Comparison of ENCODE assay signal across 12 mouse cellular contexts in genomic region chr2:135251821-135252315, GRCm38 (mm10).
DNase-seq lines count a peak whose midpoint lies in the region; ATAC-seq and TF ChIP-seq lines count a peak whose summit lies in the region.
"Had no signal": no experiment of that assay in that cellular context is flagged by ENCODE, and none has a peak within 500 bp of the region (broad histone marks: within the 10 kb centered on the region; RNA-seq: fewer than 3 reads in every experiment).

No protein-coding gene starts in this region.

- no peak overlapping the region for H3K4me3 ChIP-seq in intestine, postnatal 0 days (ENCODE audit: low read depth, low read length)
- no peak overlapping the region for H3K4me3 ChIP-seq in intestine, embryonic 16.5 days (ENCODE audit: low read length)
- H3K4me3 ChIP-seq in lung, postnatal 0 days (ENCODE audit: low read depth, low read length): no peak overlapping the region
- H3K4me3 ChIP-seq: erythroblast, embryonic 14.5 days; hindbrain, embryonic 10.5 days had no signal

- no peaks in the 10 kb centered on the region for H3K9me3 ChIP-seq in intestine, postnatal 0 days (ENCODE audit: control insufficient read depth)
- H3K9me3 ChIP-seq in intestine, embryonic 16.5 days (ENCODE audit: control insufficient read depth, low read length): no peaks in the 10 kb centered on the region
- H3K9me3 ChIP-seq in lung, postnatal 0 days (ENCODE audit: low read length): no peaks in the 10 kb centered on the region
- H3K9me3 ChIP-seq: G1E; hindbrain, embryonic 10.5 days had no signal

- H3K27me3 ChIP-seq in intestine, postnatal 0 days (replicated peaks; ENCODE audit: control insufficient read depth, insufficient read depth, low read length): no peaks in the 10 kb centered on the region
- no peaks in the 10 kb centered on the region for H3K27me3 ChIP-seq in intestine, embryonic 16.5 days (replicated peaks; ENCODE audit: control insufficient read depth, insufficient read depth, low read length)
- H3K27me3 ChIP-seq in lung, postnatal 0 days (replicated peaks; ENCODE audit: insufficient read depth, low read length): no peaks in the 10 kb centered on the region

- DNase-seq in lung, postnatal 0 days (ENCODE audit: low spot score): no peak
- DNase-seq in lung, adult 18-20 months: no peak
- DNase-seq in brain, embryonic 14.5 days (ENCODE audit: low read depth): no peak
- DNase-seq in thymus, postnatal 0 days (ENCODE audit: low spot score): no peak
- no peak for DNase-seq in right cerebral cortex, postnatal 10 days (ENCODE audit: low spot score in 2 of 2)
- DNase-seq: layer of hippocampus, postnatal 36 days had no signal

- TF ChIP-seq CTCF in intestine, postnatal 0 days (IDR thresholded peaks at IDR 0.05; ENCODE audit: low read depth): peak; percentile 74
- TF ChIP-seq CTCF in lung, postnatal 0 days (IDR thresholded peaks at IDR 0.05): peak; percentile 77
- TF ChIP-seq CTCF in brain, embryonic 14.5 days (IDR thresholded peaks at IDR 0.05; ENCODE audit: borderline replicate concordance, extremely low read depth, insufficient read depth, insufficient read length): peak; percentile 50; the same call in 1 of the 2 replicates

- no peaks in the 10 kb centered on the region for H3K36me3 ChIP-seq in intestine, postnatal 0 days (ENCODE audit: control insufficient read depth, insufficient read depth)
- H3K36me3 ChIP-seq in intestine, embryonic 16.5 days (ENCODE audit: control insufficient read depth, insufficient read depth, low read length): no peaks in the 10 kb centered on the region
- no peaks in the 10 kb centered on the region for H3K36me3 ChIP-seq in lung, postnatal 0 days (ENCODE audit: insufficient read depth, low read length)
- H3K36me3 ChIP-seq: G1E; hindbrain, embryonic 10.5 days had no signal

- no peak for TF ChIP-seq POLR2A in brain, embryonic 14.5 days (IDR thresholded peaks at IDR 0.05; ENCODE audit: borderline replicate concordance, extremely low read depth, insufficient read depth, insufficient read length, poor library complexity, severe bottlenecking)

- ATAC-seq in intestine, postnatal 0 days: no peak
- ATAC-seq in intestine, embryonic 16.5 days: no peak
- no peak for ATAC-seq in lung, postnatal 0 days
- ATAC-seq in megakaryocyte progenitor cell, adult 5-6 weeks (replicated peaks; ENCODE audit: poor library complexity): peak; percentile 44; the same call in 1 of the 2 replicates

- WGBS in intestine, postnatal 0 days: 94% methylated on average over 3 of the region's 3 CpGs
- 90% methylated on average over 3 of the region's 3 CpGs for WGBS in intestine, embryonic 16.5 days
- whole genome bisulfite sequencing in lung, postnatal 0 days: 94% methylated on average over 3 of the region's 3 CpGs

- H3K27ac ChIP-seq in intestine, postnatal 0 days (ENCODE audit: low read depth, low read length): no peak overlapping the region
- no peak overlapping the region for H3K27ac ChIP-seq in intestine, embryonic 16.5 days (ENCODE audit: low read length)
- H3K27ac ChIP-seq in lung, postnatal 0 days (ENCODE audit: low read length): no peak overlapping the region
- H3K27ac ChIP-seq: hindbrain, embryonic 10.5 days had no signal

- no peak for TF ChIP-seq EP300 in lung, postnatal 0 days (IDR thresholded peaks at IDR 0.05)

- no peak overlapping the region for H3K4me2 ChIP-seq in intestine, postnatal 0 days (replicated peaks; ENCODE audit: low read depth)
- H3K4me2 ChIP-seq in intestine, embryonic 16.5 days (ENCODE audit: low read depth, low read length): no peak overlapping the region
- H3K4me2 ChIP-seq in lung, postnatal 0 days (replicated peaks; ENCODE audit: low read depth, low read length): no peak overlapping the region

- no peak overlapping the region for H3K9ac ChIP-seq in intestine, postnatal 0 days (ENCODE audit: low read depth, low read length)
- no peak overlapping the region for H3K9ac ChIP-seq in intestine, embryonic 16.5 days (ENCODE audit: low read depth, low read length)
- H3K9ac ChIP-seq in lung, postnatal 0 days (replicated peaks; ENCODE audit: low read depth): no peak overlapping the region

- H3K4me1 ChIP-seq in intestine, postnatal 0 days (replicated peaks; ENCODE audit: control insufficient read depth, insufficient read depth, low read length): no peaks in the 10 kb centered on the region
- no peaks in the 10 kb centered on the region for H3K4me1 ChIP-seq in intestine, embryonic 16.5 days (ENCODE audit: control insufficient read depth, insufficient read depth, low read length)
- no peaks in the 10 kb centered on the region for H3K4me1 ChIP-seq in lung, postnatal 0 days (ENCODE audit: insufficient read depth, low read depth, low read length)
- H3K4me1 ChIP-seq: hindbrain, embryonic 10.5 days had no signal
